ENCODE assay signal across 13 mouse cellular contexts in genomic region chr11:80311271-80311670, GRCm38 (mm10). TPM values are rescaled to one million over a fixed set of nuclear protein-coding genes. Genes with fewer than 3 reads are reported as not detected.
DNase-seq lines count a peak whose midpoint lies in the region; ATAC-seq and TF ChIP-seq lines count a peak whose summit lies in the region.
"Had no signal": no experiment of that assay in that cellular context is flagged by ENCODE, and none has a peak within 500 bp of the region (broad histone marks: within the 10 kb centered on the region; RNA-seq: fewer than 3 reads in every experiment).

No protein-coding gene starts in this region.

- no peaks in the 10 kb centered on the region for H3K9me3 ChIP-seq in hindbrain, embryonic 14.5 days (ENCODE audit: control insufficient read depth, low read length)
- H3K9me3 ChIP-seq in midbrain, embryonic 16.5 days (replicated peaks; ENCODE audit: control insufficient read depth, low read length, poor library complexity, severe bottlenecking): no peaks in the 10 kb centered on the region
- H3K9me3 ChIP-seq: heart, embryonic 13.5 days had no signal

- no peak overlapping the region for H3K4me2 ChIP-seq in hindbrain, embryonic 14.5 days (replicated peaks)
- no peak overlapping the region for H3K4me2 ChIP-seq in midbrain, embryonic 16.5 days (ENCODE audit: low read length)
- H3K4me2 ChIP-seq: heart, embryonic 13.5 days; liver, embryonic 11.5 days had no signal

- ATAC-seq in Patski: peak; percentile 24
- 0 out of 2 replicates have a peak, but pooled peaks have one; percentile 12 for ATAC-seq in hindbrain, embryonic 14.5 days (ENCODE audit: low FRiP score)
- ATAC-seq in midbrain, embryonic 16.5 days: no peak

- TF ChIP-seq CTCF in Patski (IDR thresholded peaks at IDR 0.05): no peak
- TF ChIP-seq CTCF in thymus, adult 2 months (IDR thresholded peaks at IDR 0.05; ENCODE audit: borderline replicate concordance, control insufficient read depth, extremely low read depth, insufficient read depth, low read length, poor library complexity): no peak

- H3K9ac ChIP-seq in hindbrain, embryonic 14.5 days: 0 out of 2 replicates have a peak overlapping the region, but pooled peaks have one; percentile 0
- no peak overlapping the region for H3K9ac ChIP-seq in midbrain, embryonic 16.5 days (ENCODE audit: low read depth, low read length)
- H3K9ac ChIP-seq: heart, embryonic 13.5 days had no signal

- peaks cover 19% of the 10 kb centered on the region; the same call in 1 of the 2 replicates for H3K4me1 ChIP-seq in hindbrain, embryonic 14.5 days (replicated peaks; ENCODE audit: control insufficient read depth, insufficient read depth, low read length)
- peaks cover 19% of the 10 kb centered on the region for H3K4me1 ChIP-seq in midbrain, embryonic 16.5 days (ENCODE audit: control insufficient read depth, insufficient read depth, low read length)
- no peaks in the 10 kb centered on the region for H3K4me1 ChIP-seq in thymus, adult 2 months (replicated peaks; ENCODE audit: control insufficient read depth, insufficient read depth, low read length)
- H3K4me1 ChIP-seq: heart, embryonic 13.5 days had no signal

- intact Hi-C loops in heart, postnatal 36 days (cut with DNase I): no loop called here

- peak overlapping the region; percentile 36; the same call in 1 of the 2 replicates for H3K27ac ChIP-seq in hindbrain, embryonic 14.5 days
- peak overlapping the region; percentile 17; the same call in 1 of the 2 replicates for H3K27ac ChIP-seq in midbrain, embryonic 16.5 days (ENCODE audit: low read length)
- no peak overlapping the region for H3K27ac ChIP-seq in thymus, adult 2 months (ENCODE audit: control insufficient read depth, insufficient read depth, low read length)
- H3K27ac ChIP-seq: heart, embryonic 13.5 days had no signal

- POLR2A ChIA-PET in Patski (lab: Charles Lee): interaction anchor here (0.6 to 1.2 kb wide), 4 partner anchors 15 to 680 kb away, joined by 3 to 6 read pairs (median 4); no protein-coding TSS in a partner anchor

- H3K36me3 ChIP-seq in hindbrain, embryonic 14.5 days (replicated peaks; ENCODE audit: control insufficient read depth, insufficient read depth): no peaks in the 10 kb centered on the region
- no peaks in the 10 kb centered on the region for H3K36me3 ChIP-seq in midbrain, embryonic 16.5 days (ENCODE audit: control insufficient read depth, insufficient read depth, low read length)
- H3K36me3 ChIP-seq in thymus, adult 2 months (ENCODE audit: control insufficient read depth, insufficient read depth, low read length): no peaks in the 10 kb centered on the region
- H3K36me3 ChIP-seq: heart, embryonic 13.5 days had no signal

- TF ChIP-seq POLR2A in thymus, adult 2 months (IDR thresholded peaks at IDR 0.05; ENCODE audit: control insufficient read depth, extremely low read depth, insufficient read depth, low read length, poor library complexity): no peak

- H3K4me3 ChIP-seq in hindbrain, embryonic 14.5 days (replicated peaks; ENCODE audit: low read length): no peak overlapping the region
- H3K4me3 ChIP-seq in midbrain, embryonic 16.5 days (ENCODE audit: low read depth, low read length): no peak overlapping the region
- no peak overlapping the region for H3K4me3 ChIP-seq in thymus, adult 2 months (ENCODE audit: control insufficient read depth, insufficient read depth, low read length)
- H3K4me3 ChIP-seq: heart, embryonic 13.5 days had no signal

- in situ Hi-C loops in Patski (cut with MboI; ENCODE audit: low pct_unique_long_range_greater_than_20kb): no loop called here

- 32% methylated on average over 4 of the region's 4 CpGs for WGBS in hindbrain, embryonic 14.5 days
- 50% methylated on average over 4 of the region's 4 CpGs for WGBS in midbrain, embryonic 16.5 days
- 92% methylated on average over 4 of the region's 4 CpGs for WGBS in thymus, adult 2 months

- CTCF ChIA-PET in Patski (lab: Charles Lee): interaction anchor here (1.3 kb wide), 1 partner anchor 26 kb away, joined by 3 read pairs; no protein-coding TSS in a partner anchor

- no peaks in the 10 kb centered on the region for H3K27me3 ChIP-seq in Patski
- H3K27me3 ChIP-seq in hindbrain, embryonic 14.5 days (ENCODE audit: control insufficient read depth, insufficient read depth, low read length): no peaks in the 10 kb centered on the region
- no peaks in the 10 kb centered on the region for H3K27me3 ChIP-seq in midbrain, embryonic 16.5 days (ENCODE audit: control insufficient read depth, insufficient read depth, low read depth, low read length)
- no peaks in the 10 kb centered on the region for H3K27me3 ChIP-seq in thymus, adult 2 months (ENCODE audit: control insufficient read depth, insufficient read depth, low read length)

- DNase-seq in cerebellum, postnatal 14 days: peak; percentile 36 to 50
- DNase-seq in cerebellum, adult 11 months: no peak
- DNase-seq in Patski (ENCODE audit: low read depth, low spot score): peak; percentile 69
- DNase-seq in hindbrain, embryonic 14.5 days (ENCODE audit: low spot score): no peak
- no peak for DNase-seq in thymus, adult 2 months
- no peak for DNase-seq in heart, postnatal 36 days
- DNase-seq in kidney, adult 9 months: no peak
- DNase-seq: cerebellum, adult 8-10 months; gastrocnemius, postnatal 25 days; thymus, postnatal 14 days had no signal

RNA-seq across cellular contexts. Expression of gene Rhbdl3, which starts 10.6 kb away (rescaled TPM):
- 5.8 TPM for polyA plus RNA-seq in Patski (2021)
- 4.6 and 5.4 TPM in 2 replicates for polyA plus RNA-seq in hindbrain, embryonic 14.5 days (2014; fragmentation: Nextera tagmentation; extraction: Ambion mirVana)
- polyA plus RNA-seq in midbrain, embryonic 16.5 days (2015; fragmentation: Nextera tagmentation; extraction: Ambion mirVana): 4.7 and 5.1 TPM in 2 replicates
- 8.7 and 9.6 TPM in 2 replicates for polyA plus RNA-seq in thymus, adult 2 months (2012; rRNA removed)
- total RNA-seq in heart, postnatal 36 days (2021): 1 to 10 TPM; 7.2 to 7.9 TPM

Comparison
In these comparisons a context has a peak if more than half of its experiments do, and no peak if none do; other contexts are left out.
1. DNase-seq: peak in cerebellum, postnatal 14 days (2 of 2) and Patski (single experiment); none in cerebellum, adult 11 months (single experiment), hindbrain, embryonic 14.5 days (single experiment), thymus, adult 2 months (single experiment), heart, postnatal 36 days (0 of 2) and kidney, adult 9 months (single experiment).